Mouse (Mus musculus) heart, embryonic 13.5 days (tissue): Measurements from ENCODE around the gene Gm13283. TPM values are rescaled to one million over a fixed set of nuclear protein-coding genes. Genes with fewer than 3 reads are reported as not detected.
"Not testable (repeated sequence)": the region's sequence is repeated elsewhere in the genome, so short reads cannot be mapped to it uniquely, and the experiment has no call there.

ENCODE experiments used
- ATAC-seq: fragments of 200-750 bp; cut with Nextera tagmentation; 2 replicates; pipeline ENCODE4 v1.8.0; 2017; ENCODE audit warnings: moderate TSS enrichment; ENCODE audit not compliant: insufficient number of reproducible peaks, low FRiP score, low TSS enrichment; ENCODE audit errors: extremely low read depth
- H3K27ac ChIP-seq: fragments of 300-500 bp; sonication (generic); replicated peaks from 2 replicates; pipeline ENCODE4 v1.5.1; 2015; ENCODE audit warnings: moderate library complexity, mild to moderate bottlenecking, inconsistent platforms
- H3K27me3 ChIP-seq: fragments of 300-500 bp; sonication (generic); replicated peaks from 2 replicates; pipeline ENCODE4 v1.6.1; 2015; ENCODE audit warnings: mild to moderate bottlenecking, inconsistent platforms
- H3K36me3 ChIP-seq: fragments of 300-500 bp; sonication (generic); 2 replicates; pipeline ENCODE4 v1.6.1; 2015; ENCODE audit warnings: mild to moderate bottlenecking, inconsistent platforms
- H3K4me1 ChIP-seq: fragments of 300-500 bp; sonication (generic); 2 replicates; pipeline ENCODE4 v1.6.1; 2015; ENCODE audit warnings: inconsistent platforms
- H3K4me2 ChIP-seq: fragments of 300-500 bp; sonication (generic); 2 replicates; pipeline ENCODE4 v1.6.1; 2015; ENCODE audit warnings: inconsistent platforms, mild to moderate bottlenecking, moderate library complexity
- H3K4me3 ChIP-seq: fragments of 300-500 bp; sonication (generic); 2 replicates; pipeline ENCODE4 v1.5.1; 2015; ENCODE audit warnings: moderate library complexity, mild to moderate bottlenecking, inconsistent platforms
- H3K9ac ChIP-seq: fragments of 300-500 bp; sonication (generic); 2 replicates; pipeline ENCODE4 v1.6.1; 2015; ENCODE audit warnings: inconsistent platforms, mild to moderate bottlenecking, moderate library complexity
- H3K9me3 ChIP-seq: fragments of 300-500 bp; sonication (generic); 2 replicates; pipeline ENCODE4 v1.6.1; 2016; ENCODE audit warnings: inconsistent platforms
- WGBS: fragments of 180-500 bp; shearing (Covaris S2); methylation state at CpG from one replicate; pipeline ENCODE4 v1.1.7; 2015; ENCODE audit warnings: mixed read lengths; 5-methylcytosine and 5-hydroxymethylcytosine counted together
- polyA plus RNA-seq: library from polyadenylated mRNA; unstranded; fragments of >200 nt; fragmentation: Nextera tagmentation; extraction: Ambion mirVana; gene quantifications from 2 replicates; pipeline ENCODE4 v1.2.1, GENCODE M21; 2015

Gm13283 gene
- polyA plus RNA-seq, 1 experiment from 2014 or later = 0.20 TPM

GRCm38 (mm10) chr4:88742771-88743371 is 17.0 kb upstream of the Gm13283 start:
- Histone ChIP-seq H3K9ac (no peak overlapping the region), H3K4me1 (peaks cover 2% of the 10 kb centered on the region), H3K36me3 (no peaks in the 10 kb centered on the region), H3K4me3 (no peak overlapping the region), H3K9me3 (no peaks in the 10 kb centered on the region), H3K27me3 (peaks cover 7% of the 10 kb centered on the region; the same call in 1 of the 2 replicates), H3K27ac (no peak overlapping the region), H3K4me2 (no peak overlapping the region)
- WGBS = 63% methylated on average over 7 of the region's 7 CpGs
- no peak for ATAC-seq

- Histone ChIP-seq H3K36me3 (no peaks in the 10 kb centered on the region), H3K27me3 (peaks cover 3% of the 10 kb centered on the region; the same call in 1 of the 2 replicates), H3K4me2 (no peak overlapping the region), H3K9me3 (no peaks in the 10 kb centered on the region), H3K4me3 (no peak overlapping the region), H3K9ac (no peak overlapping the region), H3K27ac (no peak overlapping the region), H3K4me1 (no peaks in the 10 kb centered on the region)
- ATAC-seq = no peak
- WGBS = 58% methylated on average over 3 of the region's 3 CpGs
Measured at GRCm38 (mm10) chr4:88744207-88744606, 15.7 kb upstream of the Gm13283 start.

GRCm38 (mm10) chr4:88749926-88750325 is 10.0 kb upstream of the Gm13283 start:
- ATAC-seq = no peak
- H3K27me3 ChIP-seq = no peaks in the 10 kb centered on the region; the same call in 1 of the 2 replicates
- no peaks in the 10 kb centered on the region for H3K9me3 ChIP-seq
- no peak overlapping the region for H3K9ac ChIP-seq
- no peak overlapping the region for H3K27ac ChIP-seq
- H3K4me2 ChIP-seq = no peak overlapping the region
- no peaks in the 10 kb centered on the region for H3K4me1 ChIP-seq
- no peak overlapping the region for H3K4me3 ChIP-seq
- H3K36me3 ChIP-seq = no peaks in the 10 kb centered on the region
- WGBS = 56% methylated on average over 6 of the region's 6 CpGs

- not testable (repeated sequence) for H3K4me3 ChIP-seq, H3K36me3 ChIP-seq, H3K4me2 ChIP-seq, ATAC-seq, H3K27me3 ChIP-seq, H3K9me3 ChIP-seq, H3K9ac ChIP-seq
- WGBS = 56% methylated on average over 15 of the region's 15 CpGs
- Histone ChIP-seq H3K4me1 (peaks cover 15% of the 10 kb centered on the region), H3K27ac (peak within 1 kb of the TSS; percentile 48; the same call in 1 of the 2 replicates)
Measured at GRCm38 (mm10) chr4:88754818-88755340, 5.0 kb upstream of the Gm13283 start, which contains the start of gene Gm13271. Gene Gm13271, plus strand, starts transcription at chr4:88754868.

- whole genome bisulfite sequencing = 9% methylated on average over 29 of the region's 31 CpGs
- peak overlapping the region; percentile 89 for H3K9ac ChIP-seq
- H3K4me2 ChIP-seq = peak overlapping the region; percentile 77
- H3K27me3 ChIP-seq, H3K9me3 ChIP-seq, ATAC-seq, H3K36me3 ChIP-seq: not testable (repeated sequence)
- H3K27ac ChIP-seq = peak overlapping the region; percentile 95
- H3K4me3 ChIP-seq = peak overlapping the region; percentile 60
- peaks cover 15% of the 10 kb centered on the region for H3K4me1 ChIP-seq
Measured at GRCm38 (mm10) chr4:88756581-88757513, 3.1 kb upstream of the Gm13283 start.

- Histone ChIP-seq H3K4me2 (peak overlapping the region; percentile 77), H3K4me3 (peak overlapping the region; percentile 60), H3K27ac (peak overlapping the region; percentile 95), H3K9ac (peak overlapping the region; percentile 89; the same call in 1 of the 2 replicates), H3K4me1 (peaks cover 15% of the 10 kb centered on the region)
- ATAC-seq = peak; percentile 97
- under 1% methylated on average over 21 of the region's 21 CpGs for WGBS
- H3K27me3 ChIP-seq, H3K9me3 ChIP-seq, H3K36me3 ChIP-seq: not testable (repeated sequence)
Measured at GRCm38 (mm10) chr4:88757628-88758031, 2.3 kb upstream of the Gm13283 start.

- WGBS = 77% methylated on average over 9 of the region's 9 CpGs
- not testable (repeated sequence) for H3K4me3 ChIP-seq, H3K27me3 ChIP-seq, H3K27ac ChIP-seq, ATAC-seq, H3K4me2 ChIP-seq, H3K9me3 ChIP-seq, H3K36me3 ChIP-seq, H3K9ac ChIP-seq
- peaks cover 15% of the 10 kb centered on the region for H3K4me1 ChIP-seq
Measured at GRCm38 (mm10) chr4:88758751-88759150, 1.2 kb upstream of the Gm13283 start.

GRCm38 (mm10) chr4:88760431-88760830 is 512 bp downstream of the Gm13283 start:
- not testable (repeated sequence) for H3K27me3 ChIP-seq, H3K36me3 ChIP-seq, H3K9me3 ChIP-seq, ATAC-seq
- H3K4me3 ChIP-seq = peak overlapping the region; percentile 44
- 0% methylated on average over 25 of the region's 28 CpGs for WGBS
- H3K4me2 ChIP-seq = peak overlapping the region; percentile 56
- peak overlapping the region; percentile 65 for H3K27ac ChIP-seq
- H3K9ac ChIP-seq = peak overlapping the region; percentile 73; the same call in 1 of the 2 replicates
- H3K4me1 ChIP-seq = peaks cover 15% of the 10 kb centered on the region

GRCm38 (mm10) chr4:88761776-88762175 is 1.9 kb downstream of the Gm13283 start:
- WGBS = 55% methylated on average over 6 of the region's 8 CpGs

GRCm38 (mm10) chr4:88762341-88762740 is 2.4 kb downstream of the Gm13283 start:
- 47% methylated on average over 9 of the region's 9 CpGs for WGBS
- H3K4me2 ChIP-seq = peak overlapping the region; percentile 60

More at GRCm38 (mm10) chr4:88761776-88762175, 1.9 kb downstream of the Gm13283 start:
- H3K9ac ChIP-seq, H3K9me3 ChIP-seq, H3K27me3 ChIP-seq, H3K4me2 ChIP-seq, H3K4me3 ChIP-seq, H3K27ac ChIP-seq, H3K36me3 ChIP-seq, H3K4me1 ChIP-seq, ATAC-seq: not testable (repeated sequence)

GRCm38 (mm10) chr4:88763384-88764018 is 3.6 kb downstream of the Gm13283 start:
- not testable (repeated sequence) for H3K27me3 ChIP-seq, ATAC-seq, H3K4me1 ChIP-seq, H3K9me3 ChIP-seq, H3K36me3 ChIP-seq
- Histone ChIP-seq H3K9ac (peak overlapping the region; percentile 62), H3K27ac (peak overlapping the region; percentile 56), H3K4me3 (peak overlapping the region; percentile 42), H3K4me2 (peak overlapping the region; percentile 57)
- WGBS = 5% methylated on average over 25 of the region's 42 CpGs

More at GRCm38 (mm10) chr4:88762341-88762740, 2.4 kb downstream of the Gm13283 start:
- not testable (repeated sequence) for H3K27ac ChIP-seq, ATAC-seq, H3K36me3 ChIP-seq, H3K4me1 ChIP-seq, H3K9ac ChIP-seq, H3K9me3 ChIP-seq, H3K27me3 ChIP-seq, H3K4me3 ChIP-seq
